Mouse (Mus musculus): Measurements from ENCODE around the gene Vps72.

DNA sequence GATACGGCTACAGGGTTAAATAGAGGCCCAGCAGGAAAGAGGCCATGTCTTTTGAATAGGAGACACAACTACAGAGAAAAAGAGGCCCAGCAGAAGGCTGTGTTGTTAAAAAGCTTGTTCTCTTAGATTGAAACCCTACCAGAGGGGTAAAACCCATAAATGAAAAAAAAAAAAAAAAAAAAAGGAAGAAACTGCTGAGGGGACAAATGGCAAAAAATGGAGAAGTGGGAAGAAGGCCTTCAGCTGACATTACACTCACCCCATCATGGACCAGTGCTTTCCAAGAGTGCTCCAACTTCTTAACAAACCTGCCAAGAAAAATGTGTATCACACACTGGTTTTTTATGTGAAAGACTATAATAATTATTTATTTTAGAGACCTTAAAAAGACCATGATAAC is 45.3 kb upstream of the Vps72 start:
- no peak for TF ChIP-seq CTCF (IDR thresholded peaks at IDR 0.05; ENCODE audit: control insufficient read depth, insufficient read depth, insufficient read length)
- no peak for TF ChIP-seq CEBPB (IDR thresholded peaks at IDR 0.05; ENCODE audit: low read depth)
- no peak for TF ChIP-seq MYOD1 (IDR thresholded peaks at IDR 0.05; ENCODE audit: control insufficient read depth, insufficient read length, low read depth)
- no peak for TF ChIP-seq MYOG (IDR thresholded peaks at IDR 0.05; ENCODE audit: control insufficient read depth, extremely low read depth, insufficient read length)
- no peak for TF ChIP-seq USF1 (IDR thresholded peaks at IDR 0.05; ENCODE audit: low read depth)

All from C2C12 (cell line).